Comparison of ENCODE assay signal across 20 mouse cellular contexts in genomic region chr10:12949299-12949698, GRCm38 (mm10). TPM values are rescaled to one million over a fixed set of nuclear protein-coding genes. Genes with fewer than 3 reads are reported as not detected.
A peak's percentile ranks its signal among the peaks of the same experiment; 100 is the strongest.
DNase-seq lines count a peak whose midpoint lies in the region; ATAC-seq and TF ChIP-seq lines count a peak whose summit lies in the region.
"Had no signal": no experiment of that assay in that cellular context is flagged by ENCODE, and none has a peak within 500 bp of the region (broad histone marks: within the 10 kb centered on the region; RNA-seq: fewer than 3 reads in every experiment).

No protein-coding gene starts in this region.

- intact Hi-C loops in left cerebral cortex, postnatal 25 days (cut with DNase I): no loop called here

- H3K36me3 ChIP-seq in liver, embryonic 14.5 days (replicated peaks; ENCODE audit: control insufficient read depth, insufficient read depth, low read depth): no peaks in the 10 kb centered on the region
- H3K36me3 ChIP-seq in liver, postnatal 0 days (replicated peaks; ENCODE audit: insufficient read depth, low read length): no peaks in the 10 kb centered on the region
- no peaks in the 10 kb centered on the region for H3K36me3 ChIP-seq in myocyte (ENCODE audit: control insufficient read depth, insufficient read depth)
- H3K36me3 ChIP-seq: heart, embryonic 12.5 days; hindbrain, embryonic 15.5 days; limb, embryonic 15.5 days; midbrain, embryonic 15.5 days had no signal

- no peak overlapping the region for H3ac ChIP-seq in myocyte (ENCODE audit: control insufficient read depth, insufficient read length)

- no peak for TF ChIP-seq POLR2A in myocyte (IDR thresholded peaks at IDR 0.05; ENCODE audit: insufficient read length, low read depth)

- no peaks in the 10 kb centered on the region for H3K9me3 ChIP-seq in liver, embryonic 14.5 days (ENCODE audit: control insufficient read depth, low read length)
- no peaks in the 10 kb centered on the region for H3K9me3 ChIP-seq in liver, postnatal 0 days (ENCODE audit: low read length)
- H3K9me3 ChIP-seq: heart, embryonic 12.5 days; hindbrain, embryonic 15.5 days; limb, embryonic 15.5 days; midbrain, embryonic 15.5 days had no signal

- TF ChIP-seq CTCF in liver, embryonic 14.5 days (IDR thresholded peaks at IDR 0.05; ENCODE audit: low read depth): no peak
- TF ChIP-seq CTCF in liver, postnatal 0 days (IDR thresholded peaks at IDR 0.05; ENCODE audit: low read depth): no peak

- H3K79me2 ChIP-seq in myocyte (ENCODE audit: control insufficient read depth, insufficient read depth): no peaks in the 10 kb centered on the region

- no peaks in the 10 kb centered on the region for H3K27me3 ChIP-seq in liver, embryonic 14.5 days (ENCODE audit: control insufficient read depth, insufficient read depth, low read length)
- H3K27me3 ChIP-seq in liver, postnatal 0 days (ENCODE audit: insufficient read depth, low read length): no peaks in the 10 kb centered on the region
- no peaks in the 10 kb centered on the region for H3K27me3 ChIP-seq in myocyte (ENCODE audit: control insufficient read depth, insufficient read depth, insufficient read length)
- H3K27me3 ChIP-seq: hindbrain, embryonic 15.5 days; midbrain, embryonic 15.5 days had no signal

- no peak overlapping the region for H3K4me2 ChIP-seq in liver, embryonic 14.5 days (ENCODE audit: low read depth)
- H3K4me2 ChIP-seq in liver, postnatal 0 days (ENCODE audit: low read depth, low read length): no peak overlapping the region
- H3K4me2 ChIP-seq in myocyte (ENCODE audit: low read depth): peak overlapping the region; percentile 40
- H3K4me2 ChIP-seq: heart, embryonic 12.5 days; hindbrain, embryonic 15.5 days; limb, embryonic 15.5 days; lung, embryonic 14.5 days; midbrain, embryonic 15.5 days had no signal

- DNase-seq in liver, embryonic 14.5 days (ENCODE audit: low read depth in 3 of 3, low spot score in 3 of 3): no peak
- DNase-seq in liver, postnatal 0 days: no peak
- peak; percentile 34 for DNase-seq in urinary bladder, adult 2 months (ENCODE audit: low spot score)
- no peak for DNase-seq in urinary bladder, postnatal 4 days (ENCODE audit: low spot score in 2 of 2)
- DNase-seq in layer of hippocampus, adult 9-10 months (ENCODE audit: low spot score): no peak
- no peak for DNase-seq in left cerebral cortex, postnatal 25 days (ENCODE audit: low spot score in 2 of 2)
- DNase-seq: adrenal gland, adult 8-10 months; cerebellum, adult 11-12 months; cerebellum, postnatal 36 days; forebrain, postnatal 0 days; heart, postnatal 36 days; kidney, adult 9 months; kidney, postnatal 4 days; lung, embryonic 14.5 days had no signal

- WGBS in liver, embryonic 14.5 days (ENCODE audit: insufficient replicate concordance): 59% methylated on average over 7 of the region's 7 CpGs
- 63% methylated on average over 7 of the region's 7 CpGs for WGBS in liver, postnatal 0 days (ENCODE audit: insufficient replicate concordance)

- peaks cover 0 to 10% of the 10 kb centered on the region in 2 experiments; a peak in 3 of 4 replicates for H3K4me1 ChIP-seq in liver, embryonic 14.5 days (replicated peaks; ENCODE audit: control insufficient read depth in 2 of 2, insufficient read depth in 2 of 2, low read length in 1 of 2)
- no peaks in the 10 kb centered on the region for H3K4me1 ChIP-seq in liver, postnatal 0 days (ENCODE audit: insufficient read depth)
- H3K4me1 ChIP-seq: heart, embryonic 12.5 days; hindbrain, embryonic 15.5 days; limb, embryonic 15.5 days; midbrain, embryonic 15.5 days had no signal

- H3K27ac ChIP-seq in liver, embryonic 14.5 days: no peak overlapping the region
- no peak overlapping the region for H3K27ac ChIP-seq in liver, postnatal 0 days (ENCODE audit: low read depth)
- H3K27ac ChIP-seq: hindbrain, embryonic 15.5 days; limb, embryonic 15.5 days; midbrain, embryonic 15.5 days had no signal

- 0 out of 2 replicates have a peak, but pooled peaks have one; percentile 16 for ATAC-seq in liver, embryonic 14.5 days (ENCODE audit: insufficient read depth)
- ATAC-seq in liver, postnatal 0 days: no peak
- ATAC-seq: forebrain, postnatal 0 days; midbrain, embryonic 15.5 days had no signal

- H3K9ac ChIP-seq in liver, embryonic 14.5 days (replicated peaks): no peak overlapping the region
- no peak overlapping the region for H3K9ac ChIP-seq in liver, postnatal 0 days (replicated peaks)
- H3K9ac ChIP-seq: forebrain, postnatal 0 days; heart, embryonic 12.5 days; hindbrain, embryonic 15.5 days; limb, embryonic 15.5 days; lung, embryonic 14.5 days; midbrain, embryonic 15.5 days had no signal

- TF ChIP-seq EP300 in liver, embryonic 14.5 days (IDR thresholded peaks at IDR 0.05; ENCODE audit: low read depth): no peak
- no peak for TF ChIP-seq EP300 in liver, postnatal 0 days (IDR thresholded peaks at IDR 0.05; ENCODE audit: low read depth)

- H3K4me3 ChIP-seq in liver, embryonic 14.5 days (ENCODE audit: insufficient read depth in 1 of 2, low read depth in 2 of 2, low read length in 2 of 2): no peak overlapping the region
- H3K4me3 ChIP-seq in liver, postnatal 0 days (ENCODE audit: low read depth, low read length): no peak overlapping the region
- no peak overlapping the region for H3K4me3 ChIP-seq in myocyte
- H3K4me3 ChIP-seq: erythroblast, embryonic 14.5 days; heart, embryonic 12.5 days; hindbrain, embryonic 15.5 days; limb, embryonic 15.5 days; midbrain, embryonic 15.5 days had no signal

TF ChIP-seq in myocyte, 11 proteins besides CTCF, POLR2A, EP300 and RAD21:
- TF ChIP-seq TCF12 (IDR thresholded peaks at IDR 0.05; ENCODE audit: insufficient read depth, poor library complexity, severe bottlenecking): peak; percentile 9
- TF ChIP-seq MYOG (IDR thresholded peaks at IDR 0.05; ENCODE audit: control insufficient read depth in 1 of 3, insufficient read depth in 1 of 3, insufficient read length in 2 of 3, low read depth in 2 of 3): peak in 2 of 3 experiments; percentile 83 to 97
- peak in 2 of 3 experiments; percentile 77 to 95 for TF ChIP-seq MYOD1 (IDR thresholded peaks at IDR 0.05; ENCODE audit: control insufficient read depth in 1 of 3, insufficient read length in 2 of 3, low read depth in 2 of 3)
- peak; percentile 80 for TF ChIP-seq TCF3 (IDR thresholded peaks at IDR 0.05; ENCODE audit: insufficient read length, low read depth)
- no peak for TF ChIP-seq USF1 (IDR thresholded peaks at IDR 0.05; ENCODE audit: low read depth)

RNA-seq across cellular contexts. Expression of gene Stx11, which starts 14.8 kb away (rescaled TPM):
- 5.7 and 6.1 TPM in 2 replicates for polyA plus RNA-seq in liver, embryonic 14.5 days (2012; rRNA removed)
- polyA plus RNA-seq in liver, embryonic 14.5 days (2014; fragmentation: Nextera tagmentation; extraction: Ambion mirVana): 12.3 and 13.1 TPM in 2 replicates
- polyA plus RNA-seq in liver, postnatal 0 days (2015; fragmentation: Nextera tagmentation; extraction: Ambion mirVana): 10.3 and 11.9 TPM in 2 replicates
- polyA plus RNA-seq in urinary bladder, adult 2 months (2012; rRNA removed): 10.3 and 12.3 TPM in 2 replicates
- 6.9 TPM for polyA plus RNA-seq in myocyte (2012; fragmentation: generic; extraction: Trizol)
- total RNA-seq in left cerebral cortex, postnatal 25 days (2021): under 1 TPM; 0.11 to 0.34 TPM

RNA-seq across cellular contexts. Expression of gene Sf3b5, which starts 55.8 kb away (rescaled TPM):
- 22.5 and 27.8 TPM in 2 replicates for polyA plus RNA-seq in liver, embryonic 14.5 days (2012; rRNA removed)
- 23.1 and 24.9 TPM in 2 replicates for polyA plus RNA-seq in liver, embryonic 14.5 days (2014; fragmentation: Nextera tagmentation; extraction: Ambion mirVana)
- polyA plus RNA-seq in liver, postnatal 0 days (2015; fragmentation: Nextera tagmentation; extraction: Ambion mirVana): 14.3 and 15.5 TPM in 2 replicates
- 17.6 and 21.8 TPM in 2 replicates for polyA plus RNA-seq in urinary bladder, adult 2 months (2012; rRNA removed)
- polyA plus RNA-seq in myocyte (2012; fragmentation: generic; extraction: Trizol): 27.8 TPM
- total RNA-seq in left cerebral cortex, postnatal 25 days (2021): 1 to 10 TPM; 7.0 to 7.9 TPM
